Mouse (Mus musculus) midbrain, embryonic 12.5 days (tissue): ENCODE results near the gene Wars2. TPM values are rescaled to one million over a fixed set of nuclear protein-coding genes. Genes with fewer than 3 reads are reported as not detected.

Source experiments
- ATAC-seq: fragments of 200-750 bp; cut with Nextera tagmentation; 2 replicates; pipeline ENCODE4 v1.8.0; 2017; ENCODE audit warnings: low read depth, moderate TSS enrichment, moderate library complexity; ENCODE audit not compliant: low FRiP score
- H3K27ac ChIP-seq: fragments of 300-500 bp; sonication (generic); replicated peaks from 2 replicates; pipeline ENCODE4 v1.5.1; 2016; ENCODE audit warnings: mild to moderate bottlenecking
- H3K27me3 ChIP-seq: fragments of 300-500 bp; sonication (generic); 2 replicates; pipeline ENCODE4 v1.6.1; 2016; ENCODE audit warnings: mild to moderate bottlenecking
- H3K36me3 ChIP-seq: fragments of 300-500 bp; sonication (generic); 2 replicates; pipeline ENCODE4 v1.6.1; 2016
- H3K4me1 ChIP-seq: fragments of 300-500 bp; sonication (generic); 2 replicates; pipeline ENCODE4 v1.6.1; 2016
- H3K4me2 ChIP-seq: fragments of 300-500 bp; sonication (generic); replicated peaks from 2 replicates; pipeline ENCODE4 v1.6.1; 2016; ENCODE audit warnings: mild to moderate bottlenecking, moderate library complexity
- H3K4me3 ChIP-seq: fragments of 300-500 bp; sonication (generic); 2 replicates; pipeline ENCODE4 v1.5.1; 2016; ENCODE audit warnings: mild to moderate bottlenecking
- H3K9ac ChIP-seq: fragments of 300-500 bp; sonication (generic); replicated peaks from 2 replicates; pipeline ENCODE4 v1.6.1; 2016; ENCODE audit warnings: mild to moderate bottlenecking, moderate library complexity
- H3K9me3 ChIP-seq: fragments of 300-500 bp; sonication (generic); 2 replicates; pipeline ENCODE4 v1.6.1; 2016; ENCODE audit warnings: mild to moderate bottlenecking
- WGBS: fragments of 180-500 bp; shearing (Covaris S2); methylation state at CpG from one replicate; pipeline ENCODE4 v1.1.7; 2016; 5-methylcytosine and 5-hydroxymethylcytosine counted together
- polyA plus RNA-seq: library from polyadenylated mRNA; unstranded; fragments of >200 nt; fragmentation: Nextera tagmentation; extraction: Ambion mirVana; gene quantifications from 2 replicates; pipeline ENCODE4 v1.2.1, GENCODE M21; 2016

Wars2 gene
- polyA plus RNA-seq, 1 experiment from 2014 or later: 5.5 TPM

GRCm38 (mm10) chr3:99240811-99241738, 100.2 kb downstream of the Wars2 start:
- WGBS: under 1% methylated on average over 50 of the region's 50 CpGs
- peaks cover 96% of the 10 kb centered on the region for H3K27me3 ChIP-seq

GRCm38 (mm10) chr3:99242481-99242880, 101.6 kb downstream of the Wars2 start:
- Histone ChIP-seq H3K4me3 (no peak overlapping the region), H3K4me2 (no peak overlapping the region), H3K27ac (no peak overlapping the region), H3K36me3 (no peaks in the 10 kb centered on the region), H3K27me3 (peaks cover 98% of the 10 kb centered on the region), H3K9me3 (no peaks in the 10 kb centered on the region), H3K4me1 (0 out of 2 replicates have a peak, but pooled peaks cover 9% of the 10 kb centered on the region), H3K9ac (no peak overlapping the region)
- no peak for ATAC-seq
- 9% methylated on average over 8 of the region's 8 CpGs for WGBS

More at GRCm38 (mm10) chr3:99240811-99241738, 100.2 kb downstream of the Wars2 start:
- no peak overlapping the region for H3K9ac ChIP-seq
- 0 out of 2 replicates have a peak, but pooled peaks cover 9% of the 10 kb centered on the region for H3K4me1 ChIP-seq
- H3K9me3 ChIP-seq: no peaks in the 10 kb centered on the region
- H3K4me3 ChIP-seq: peak overlapping the region; percentile 17
- no peaks in the 10 kb centered on the region for H3K36me3 ChIP-seq
- H3K4me2 ChIP-seq: peak overlapping the region; percentile 23
- peak; percentile 38 for ATAC-seq
- H3K27ac ChIP-seq: no peak overlapping the region

GRCm38 (mm10) chr3:99245341-99245740, 104.5 kb downstream of the Wars2 start:
- no peak overlapping the region for H3K4me2 ChIP-seq
- no peaks in the 10 kb centered on the region for H3K36me3 ChIP-seq
- peaks cover 98% of the 10 kb centered on the region for H3K27me3 ChIP-seq
- WGBS: 25% methylated on average over 3 of the region's 3 CpGs
- no peak overlapping the region for H3K9ac ChIP-seq
- no peak for ATAC-seq
- H3K27ac ChIP-seq: no peak overlapping the region
- 0 out of 2 replicates have a peak, but pooled peaks cover 9% of the 10 kb centered on the region for H3K4me1 ChIP-seq
- H3K9me3 ChIP-seq: no peaks in the 10 kb centered on the region
- H3K4me3 ChIP-seq: no peak overlapping the region

GRCm38 (mm10) chr3:99246629-99247028, 105.8 kb downstream of the Wars2 start:
- 36% methylated on average over 3 of the region's 3 CpGs for WGBS
- Histone ChIP-seq H3K27me3 (peaks cover 98% of the 10 kb centered on the region), H3K4me3 (no peak overlapping the region), H3K4me2 (no peak overlapping the region), H3K4me1 (no peaks in the 10 kb centered on the region), H3K9ac (no peak overlapping the region), H3K27ac (no peak overlapping the region), H3K36me3 (no peaks in the 10 kb centered on the region), H3K9me3 (no peaks in the 10 kb centered on the region)
- no peak for ATAC-seq

- no peaks in the 10 kb centered on the region for H3K9me3 ChIP-seq
- WGBS: 4% methylated on average over 4 of the region's 4 CpGs
- H3K27me3 ChIP-seq: peaks cover 99% of the 10 kb centered on the region
- no peak overlapping the region for H3K27ac ChIP-seq
- no peak for ATAC-seq
- no peak overlapping the region for H3K4me2 ChIP-seq
- H3K36me3 ChIP-seq: no peaks in the 10 kb centered on the region
- H3K4me3 ChIP-seq: no peak overlapping the region
- H3K4me1 ChIP-seq: no peaks in the 10 kb centered on the region
- H3K9ac ChIP-seq: no peak overlapping the region
These were observed 106.7 kb downstream of the Wars2 start for GRCm38 (mm10) chr3:99247586-99247985.

GRCm38 (mm10) chr3:99247996-99248801, 107.3 kb downstream of the Wars2 start:
- H3K27me3 ChIP-seq: peaks cover 99% of the 10 kb centered on the region
- no peak overlapping the region for H3K4me2 ChIP-seq
- H3K9ac ChIP-seq: 0 out of 2 replicates have a peak overlapping the region, but pooled peaks have one; percentile 28
- no peaks in the 10 kb centered on the region for H3K4me1 ChIP-seq
- no peak overlapping the region for H3K27ac ChIP-seq
- H3K9me3 ChIP-seq: no peaks in the 10 kb centered on the region
- no peak overlapping the region for H3K4me3 ChIP-seq
- under 1% methylated on average over 28 of the region's 28 CpGs for WGBS
- 0 out of 2 replicates have a peak, but pooled peaks have one; percentile 44 for ATAC-seq
- no peaks in the 10 kb centered on the region for H3K36me3 ChIP-seq

- no peak overlapping the region for H3K27ac ChIP-seq
- H3K4me3 ChIP-seq: no peak overlapping the region
- H3K9me3 ChIP-seq: no peaks in the 10 kb centered on the region
- no peak overlapping the region for H3K4me2 ChIP-seq
- H3K36me3 ChIP-seq: no peaks in the 10 kb centered on the region
- whole genome bisulfite sequencing: 1% methylated on average over 25 of the region's 25 CpGs
- peaks cover 99% of the 10 kb centered on the region for H3K27me3 ChIP-seq
- no peak overlapping the region for H3K9ac ChIP-seq
- H3K4me1 ChIP-seq: peaks cover 6% of the 10 kb centered on the region
- ATAC-seq: no peak
These were observed 108.1 kb downstream of the Wars2 start for GRCm38 (mm10) chr3:99248831-99249550.

GRCm38 (mm10) chr3:99249551-99249870, 108.6 kb downstream of the Wars2 start:
- Histone ChIP-seq H3K9me3 (no peaks in the 10 kb centered on the region), H3K27me3 (peaks cover 99% of the 10 kb centered on the region), H3K4me3 (no peak overlapping the region), H3K4me2 (no peak overlapping the region), H3K36me3 (no peaks in the 10 kb centered on the region), H3K4me1 (peaks cover 11% of the 10 kb centered on the region), H3K27ac (no peak overlapping the region), H3K9ac (no peak overlapping the region)
- no peak for ATAC-seq
- 2% methylated on average over 11 of the region's 11 CpGs for WGBS

- H3K4me1 ChIP-seq: peaks cover 11% of the 10 kb centered on the region
- no peak overlapping the region for H3K27ac ChIP-seq
- no peaks in the 10 kb centered on the region for H3K36me3 ChIP-seq
- no peak overlapping the region for H3K4me3 ChIP-seq
- H3K27me3 ChIP-seq: peaks cover 99% of the 10 kb centered on the region
- 0% methylated on average over 6 of the region's 6 CpGs for WGBS
- no peaks in the 10 kb centered on the region for H3K9me3 ChIP-seq
- no peak overlapping the region for H3K4me2 ChIP-seq
- no peak overlapping the region for H3K9ac ChIP-seq
- no peak for ATAC-seq
These were observed 109.0 kb downstream of the Wars2 start for GRCm38 (mm10) chr3:99249906-99250305.

GRCm38 (mm10) chr3:99251271-99252165, 110.7 kb downstream of the Wars2 start:
- Histone ChIP-seq H3K4me3 (no peak overlapping the region), H3K27me3 (peaks cover 99% of the 10 kb centered on the region), H3K36me3 (no peaks in the 10 kb centered on the region), H3K9ac (no peak overlapping the region), H3K27ac (no peak overlapping the region), H3K4me1 (peaks cover 11% of the 10 kb centered on the region), H3K4me2 (no peak overlapping the region), H3K9me3 (no peaks in the 10 kb centered on the region)
- ATAC-seq: no peak
- WGBS: 9% methylated on average over 6 of the region's 6 CpGs
